Mouse (Mus musculus): ENCODE measurements around the gene Syce2. TPM values are rescaled to one million over a fixed set of nuclear protein-coding genes. Genes with fewer than 3 reads are reported as not detected.

Gene Syce2
- polyA plus RNA-seq, 1 experiment from 2014 or later = 16.4 TPM

DNA sequence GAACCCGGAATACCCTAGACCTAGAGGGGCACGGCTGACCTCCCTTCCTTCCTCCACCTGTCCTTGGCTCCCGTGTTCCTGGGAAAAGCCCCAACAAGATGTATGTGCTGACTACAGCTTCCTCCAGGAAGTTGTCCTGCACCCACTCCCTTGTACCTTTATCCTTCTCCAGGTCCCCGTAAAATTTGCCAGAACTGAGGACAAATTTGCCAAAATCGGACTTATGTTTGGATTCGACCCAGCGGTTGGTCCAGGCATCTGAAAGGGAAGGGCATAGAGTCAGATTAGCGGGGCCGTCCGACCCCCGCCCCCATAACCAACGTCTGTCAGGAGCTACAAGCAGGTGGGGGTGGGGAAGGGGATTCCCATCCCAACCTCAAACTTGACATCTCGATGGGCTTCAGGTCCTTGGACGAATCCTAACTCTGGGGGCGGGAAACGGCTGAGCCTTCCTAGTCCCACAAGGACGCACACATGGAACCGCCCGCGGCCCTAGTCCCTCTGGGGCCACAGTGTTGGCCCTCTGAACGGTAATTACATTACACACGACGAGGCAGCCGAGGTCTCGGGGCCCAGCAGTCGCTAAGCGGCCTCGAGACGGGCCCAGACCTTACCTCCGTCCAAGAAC lies 25.7 kb upstream of the Syce2 start:
- Histone ChIP-seq H3K9me3 (no peaks in the 10 kb centered on the region), H3K27ac (replicated peaks) (peak overlapping the region; percentile 92), H3K4me3 (peak overlapping the region; percentile 92), H3K27me3 (no peaks in the 10 kb centered on the region), H3K4me2 (peak overlapping the region; percentile 90), H3K36me3 (peaks cover 42% of the 10 kb centered on the region), H3K4me1 (replicated peaks) (peaks cover 42% of the 10 kb centered on the region), H3K9ac (peak overlapping the region; percentile 96)
- peak; percentile 36 for ATAC-seq (ENCODE audit: low read depth)
- WGBS = 0% methylated on average over 30 of the region's 30 CpGs

DNA sequence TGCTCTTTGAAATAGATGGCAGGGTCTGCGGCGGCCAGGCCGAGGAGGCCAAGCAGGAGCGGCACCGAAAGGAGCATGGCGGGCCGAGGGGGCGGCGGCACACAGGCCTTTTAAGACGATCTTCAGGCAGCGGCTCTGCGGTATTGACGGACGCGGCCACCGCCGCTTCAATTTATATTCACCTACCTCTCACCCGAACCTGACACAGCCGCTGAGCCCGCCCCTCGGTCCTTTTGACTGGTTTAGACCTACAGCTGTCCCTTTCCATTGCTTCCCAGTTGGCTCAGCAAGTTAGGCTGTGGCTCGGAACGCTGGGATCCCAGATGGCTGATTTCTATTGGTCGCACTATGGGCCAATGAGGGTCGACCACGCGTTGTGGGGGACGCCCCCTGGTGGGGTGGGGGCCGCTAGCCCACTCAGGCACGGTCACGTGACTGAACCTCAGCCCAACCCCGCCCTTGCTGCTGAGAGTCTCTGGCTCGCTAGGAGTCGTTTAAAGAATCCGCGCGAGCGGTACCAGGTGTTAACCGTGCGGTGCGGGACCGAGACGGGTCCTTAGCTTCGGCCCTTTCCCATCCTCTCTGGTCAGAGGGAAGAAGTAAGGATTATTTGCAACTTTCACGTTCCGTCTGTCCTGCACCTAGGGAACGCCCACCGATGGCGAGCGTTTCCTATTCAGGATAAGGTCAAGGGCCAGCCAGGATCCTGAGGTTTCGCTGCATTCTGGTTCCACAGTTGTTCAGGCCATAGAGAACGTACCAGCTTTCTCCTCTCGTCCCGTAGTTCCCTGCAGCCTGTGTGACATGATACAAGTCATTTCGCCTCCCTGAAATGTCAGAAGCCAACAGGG lies 25.0 kb upstream of the Syce2 start, which contains the start of gene Calr:
Gene Calr, minus strand, starts transcription at position 213 of the 851 bp plus-strand sequence.
- no peaks in the 10 kb centered on the region for H3K9me3 ChIP-seq
- peaks cover 42% of the 10 kb centered on the region for H3K4me1 ChIP-seq (replicated peaks)
- H3K27me3 ChIP-seq = no peaks in the 10 kb centered on the region
- peak; percentile 99 for ATAC-seq (ENCODE audit: low read depth)
- H3K4me3 ChIP-seq = peak within 1 kb of the TSS; percentile 92
- peak within 1 kb of the TSS; percentile 92 for H3K27ac ChIP-seq (replicated peaks)
- WGBS = under 1% methylated on average over 55 of the region's 55 CpGs
- H3K36me3 ChIP-seq = peaks cover 35% of the 10 kb centered on the region
- peak within 1 kb of the TSS; percentile 96 for H3K9ac ChIP-seq
- H3K4me2 ChIP-seq = peak within 1 kb of the TSS; percentile 90

DNA sequence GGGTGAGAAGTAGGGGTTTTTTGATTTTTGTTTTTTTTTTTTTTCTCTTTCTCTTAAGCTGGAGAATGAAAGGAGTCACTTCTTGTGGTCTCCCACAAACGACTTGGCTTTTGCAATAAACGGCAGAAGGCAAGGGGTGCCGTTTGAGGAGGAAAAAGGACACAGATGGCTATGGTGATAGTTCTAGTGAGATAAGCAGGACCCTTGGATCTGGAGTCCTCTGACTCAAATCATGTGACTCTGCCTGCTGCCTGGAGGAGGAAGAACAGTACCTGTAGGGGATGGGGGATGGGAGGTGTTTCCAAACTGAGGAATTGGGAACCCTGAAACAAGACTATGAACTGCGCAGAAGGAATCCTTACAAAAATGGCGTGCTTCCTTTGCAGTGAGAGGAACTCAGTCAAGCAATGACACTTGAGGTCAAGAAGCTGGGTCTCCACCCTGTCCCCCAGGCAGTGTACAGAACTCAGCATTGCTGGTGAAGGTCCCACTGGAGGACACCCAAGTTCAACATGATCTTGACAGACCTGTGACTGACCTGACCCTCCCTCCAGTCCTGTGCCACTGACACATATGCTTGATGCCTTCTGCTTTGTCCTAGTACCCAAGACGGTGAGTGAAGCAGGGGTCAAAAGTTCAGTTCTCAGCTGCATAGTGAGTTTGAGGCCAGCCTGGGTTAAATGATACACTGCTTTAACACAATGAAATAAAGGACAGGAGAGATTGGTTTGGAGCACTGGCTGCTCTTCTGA lies 24.1 kb upstream of the Syce2 start:
- Histone ChIP-seq H3K4me3 (peak overlapping the region; percentile 92), H3K4me1 (replicated peaks) (peaks cover 36% of the 10 kb centered on the region), H3K9ac (peak overlapping the region; percentile 79), H3K9me3 (no peaks in the 10 kb centered on the region), H3K36me3 (peaks cover 26% of the 10 kb centered on the region), H3K27ac (replicated peaks) (peak overlapping the region; percentile 87), H3K27me3 (no peaks in the 10 kb centered on the region), H3K4me2 (peak overlapping the region; percentile 74)
- 35% methylated on average over 6 of the region's 6 CpGs for WGBS
- no peak for ATAC-seq (ENCODE audit: low read depth)

DNA sequence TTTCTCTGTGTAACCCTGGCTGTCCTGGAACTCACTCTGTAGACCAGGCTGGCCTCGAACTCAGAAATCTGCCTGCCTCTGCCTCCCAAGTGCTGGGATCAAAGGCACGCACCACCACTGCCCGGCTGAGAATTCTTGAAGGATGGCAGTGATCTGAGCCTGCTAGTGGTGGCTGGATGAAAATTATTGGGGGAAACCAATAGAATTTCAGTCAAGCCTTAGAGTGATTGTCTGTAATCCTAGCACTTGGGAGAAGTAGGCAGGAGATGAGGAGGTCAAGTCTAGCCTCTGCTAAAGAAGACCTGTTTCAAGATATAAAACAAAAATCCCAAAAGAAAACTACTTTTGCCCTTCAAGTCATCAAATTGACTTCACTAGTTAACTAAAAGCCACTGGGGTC lies 15.5 kb upstream of the Syce2 start:
- WGBS = 98% methylated on average over 3 of the region's 3 CpGs
- Histone ChIP-seq H3K36me3 (peaks cover 24% of the 10 kb centered on the region), H3K4me1 (replicated peaks) (peaks cover 23% of the 10 kb centered on the region), H3K9ac (no peak overlapping the region), H3K4me3 (peak overlapping the region; percentile 90), H3K9me3 (no peaks in the 10 kb centered on the region), H3K4me2 (no peak overlapping the region), H3K27me3 (peaks cover 3% of the 10 kb centered on the region; the same call in 1 of the 2 replicates), H3K27ac (replicated peaks) (no peak overlapping the region)
- ATAC-seq (ENCODE audit: low read depth) = peak; percentile 28

DNA sequence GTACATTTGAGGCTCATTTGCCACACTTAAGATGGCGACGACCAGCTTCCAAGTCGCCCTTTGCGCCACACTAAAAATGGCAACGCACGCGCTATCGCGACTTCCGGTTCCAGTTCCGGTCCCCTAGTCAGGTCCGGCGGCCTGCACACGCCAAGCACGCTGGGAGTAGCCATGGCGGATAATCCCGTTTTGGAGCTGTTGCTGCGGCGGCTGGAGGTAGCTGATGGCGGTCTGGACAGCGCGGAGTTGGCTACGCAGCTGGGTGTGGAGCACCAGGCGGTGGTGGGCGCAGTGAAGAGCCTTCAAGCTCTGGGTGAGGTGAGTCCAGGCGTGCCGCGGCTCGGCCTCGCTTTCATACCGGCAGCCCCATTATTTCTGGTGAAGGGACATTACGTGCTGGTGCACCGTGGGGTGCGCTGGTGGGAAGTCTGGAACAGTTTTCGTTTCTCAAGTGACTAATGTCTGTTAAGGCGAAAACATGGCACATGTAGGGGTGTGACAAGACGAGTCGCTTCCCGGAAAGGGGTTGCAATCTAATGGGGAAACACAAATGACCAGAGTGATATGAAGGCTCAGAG lies 15.0 kb upstream of the Syce2 start, which contains the start of gene Farsa:
Gene Farsa, plus strand, starts transcription at position 126 of the 578 bp plus-strand sequence.
- Histone ChIP-seq H3K4me1 (replicated peaks) (peaks cover 23% of the 10 kb centered on the region), H3K36me3 (peaks cover 30% of the 10 kb centered on the region), H3K4me2 (peak within 1 kb of the TSS; percentile 97), H3K4me3 (peak within 1 kb of the TSS; percentile 90), H3K9ac (peak within 1 kb of the TSS; percentile 91), H3K27ac (replicated peaks) (peak within 1 kb of the TSS; percentile 79), H3K9me3 (no peaks in the 10 kb centered on the region), H3K27me3 (peaks cover 3% of the 10 kb centered on the region; the same call in 1 of the 2 replicates)
- WGBS = under 1% methylated on average over 39 of the region's 39 CpGs
- peak; percentile 93 for ATAC-seq (ENCODE audit: low read depth)

DNA sequence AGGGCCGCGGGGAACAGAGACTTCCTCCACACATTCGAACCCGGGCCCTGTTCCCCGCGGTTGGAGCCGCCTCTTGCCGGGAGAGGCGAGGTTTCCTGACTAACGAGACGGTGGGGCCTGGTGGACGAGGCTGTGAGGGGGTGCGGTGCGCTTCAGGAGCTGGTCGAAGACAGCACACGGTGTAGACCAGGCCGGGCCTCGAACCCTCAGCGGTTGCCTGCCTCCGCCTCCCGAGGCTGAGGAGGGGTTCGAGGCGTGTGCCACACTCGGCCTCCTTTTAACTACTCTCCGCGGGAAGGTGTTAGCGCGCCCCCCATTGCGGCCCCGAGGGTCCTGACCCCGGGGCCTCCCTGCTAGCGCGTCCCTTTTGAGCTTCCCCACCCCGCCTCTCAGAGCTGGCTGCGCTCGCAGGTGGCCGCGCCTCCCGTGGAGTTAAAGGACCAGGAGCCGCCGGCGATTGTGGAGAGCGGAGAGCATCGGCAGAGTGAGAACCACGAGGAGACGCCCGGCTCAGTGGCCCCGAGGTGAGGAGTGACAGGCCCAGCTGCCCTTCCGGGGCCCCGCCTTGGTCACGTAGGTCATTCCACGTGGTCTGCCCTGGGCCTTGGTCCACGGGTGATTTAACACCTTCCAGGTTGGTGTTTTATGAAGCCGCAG lies 526 bp downstream of the Syce2 start:
- H3K9ac ChIP-seq = peak overlapping the region; percentile 65
- peak; percentile 55 for ATAC-seq (ENCODE audit: low read depth)
- H3K36me3 ChIP-seq = peaks cover 31% of the 10 kb centered on the region
- peak overlapping the region; percentile 80 for H3K4me2 ChIP-seq
- peaks cover 11% of the 10 kb centered on the region for H3K4me1 ChIP-seq (replicated peaks)
- peaks cover 10% of the 10 kb centered on the region for H3K27me3 ChIP-seq
- peak overlapping the region; percentile 41 for H3K4me3 ChIP-seq
- H3K9me3 ChIP-seq = no peaks in the 10 kb centered on the region
- WGBS = 3% methylated on average over 54 of the region's 54 CpGs
- H3K27ac ChIP-seq (replicated peaks) = no peak overlapping the region

DNA sequence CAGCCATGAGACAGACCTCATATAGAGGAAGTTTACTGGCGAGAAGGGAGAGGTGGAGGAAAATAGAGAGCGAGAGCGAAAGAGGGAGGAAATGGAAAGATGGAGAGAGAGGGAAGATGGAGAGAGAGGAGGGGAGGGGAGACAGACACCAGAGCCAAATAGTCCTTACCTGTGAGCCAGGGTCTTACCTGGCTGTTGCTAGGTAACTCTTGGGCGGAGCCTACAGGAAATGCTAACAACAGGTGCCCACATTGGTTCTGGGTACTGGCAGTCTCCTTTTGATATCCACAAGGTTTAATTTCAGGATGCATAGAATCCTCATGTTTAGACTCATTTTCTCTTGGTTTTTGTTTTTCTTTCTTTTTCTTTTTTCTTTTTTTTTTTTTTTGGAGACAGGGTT lies 1.1 kb downstream of the Syce2 start:
- no peak for ATAC-seq (ENCODE audit: low read depth)
- Histone ChIP-seq H3K4me3 (peak overlapping the region; percentile 41; the same call in 1 of the 2 replicates), H3K4me1 (replicated peaks) (peaks cover 11% of the 10 kb centered on the region), H3K27me3 (peaks cover 10% of the 10 kb centered on the region), H3K27ac (replicated peaks) (no peak overlapping the region), H3K9me3 (no peaks in the 10 kb centered on the region), H3K9ac (no peak overlapping the region), H3K4me2 (peak overlapping the region; percentile 80), H3K36me3 (peaks cover 25% of the 10 kb centered on the region)
- WGBS = 62% methylated on average over 4 of the region's 4 CpGs

DNA sequence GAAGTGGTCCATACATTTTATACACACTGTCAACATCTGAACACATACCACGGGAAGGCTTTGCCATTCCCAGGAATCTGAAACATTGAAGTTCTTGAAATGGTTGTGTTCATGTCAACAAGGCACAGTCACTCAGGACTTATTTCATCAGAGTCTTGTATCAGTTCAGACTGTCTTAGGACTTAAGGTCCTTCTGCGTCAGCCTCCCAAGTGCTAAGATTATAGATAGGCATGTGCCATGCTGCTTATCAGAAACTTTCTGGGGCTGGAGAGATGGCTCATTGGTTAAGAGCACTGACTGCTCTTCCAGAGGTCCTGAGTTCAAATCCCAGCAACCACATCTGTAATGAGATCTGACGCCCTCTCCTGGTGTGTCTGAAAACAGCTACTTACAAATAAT lies 2.4 kb downstream of the Syce2 start:
- 91% methylated on average over 3 of the region's 3 CpGs for WGBS
- no peak for ATAC-seq (ENCODE audit: low read depth)
- H3K27ac ChIP-seq (replicated peaks) = no peak overlapping the region
- H3K4me2 ChIP-seq = no peak overlapping the region
- peaks cover 10% of the 10 kb centered on the region for H3K27me3 ChIP-seq
- no peak overlapping the region for H3K9ac ChIP-seq
- peaks cover 12% of the 10 kb centered on the region for H3K36me3 ChIP-seq
- H3K4me1 ChIP-seq (replicated peaks) = peaks cover 11% of the 10 kb centered on the region
- H3K9me3 ChIP-seq = no peaks in the 10 kb centered on the region
- no peak overlapping the region for H3K4me3 ChIP-seq

DNA sequence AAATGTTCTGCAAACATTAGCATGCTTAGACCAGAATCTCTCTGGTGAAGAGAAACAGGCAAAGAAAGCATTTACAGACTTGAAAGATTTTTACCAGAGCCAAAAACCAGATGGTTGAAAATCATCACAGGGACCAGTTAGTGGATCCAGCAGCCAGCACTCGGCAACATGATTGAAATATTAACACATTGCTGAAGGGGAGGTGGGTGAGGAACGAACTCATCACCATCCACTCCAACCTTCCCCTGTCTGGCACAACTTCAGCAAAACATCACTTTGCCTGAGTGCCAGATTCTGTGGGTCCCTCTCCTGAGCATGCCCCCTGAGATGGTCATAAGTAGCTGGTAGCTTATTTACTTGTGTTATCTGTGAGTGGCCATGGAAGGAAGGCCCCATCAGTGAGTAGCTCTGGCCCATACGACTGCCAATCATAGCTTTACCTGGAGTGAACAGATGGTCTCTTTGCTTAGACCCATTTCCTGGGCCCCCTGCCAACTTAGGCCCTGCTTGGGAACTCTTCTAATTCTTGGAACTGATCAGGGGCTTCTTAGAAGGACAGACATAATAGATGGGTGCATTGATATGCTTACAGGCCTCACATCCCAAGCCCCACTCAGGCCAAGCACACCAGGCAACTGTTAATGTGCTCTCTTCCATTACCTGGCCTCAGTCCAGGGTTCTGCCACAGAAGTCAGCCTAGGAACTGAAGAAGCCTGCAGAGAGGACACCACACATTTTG lies 5.6 kb downstream of the Syce2 start:
- Histone ChIP-seq H3K4me1 (replicated peaks) (peaks cover 4% of the 10 kb centered on the region), H3K4me3 (no peak overlapping the region), H3K4me2 (no peak overlapping the region), H3K9me3 (no peaks in the 10 kb centered on the region), H3K36me3 (no peaks in the 10 kb centered on the region), H3K27me3 (peaks cover 6% of the 10 kb centered on the region), H3K9ac (no peak overlapping the region), H3K27ac (replicated peaks) (no peak overlapping the region)
- no peak for ATAC-seq (ENCODE audit: low read depth)
- 82% methylated on average over 3 of the region's 3 CpGs for WGBS

DNA sequence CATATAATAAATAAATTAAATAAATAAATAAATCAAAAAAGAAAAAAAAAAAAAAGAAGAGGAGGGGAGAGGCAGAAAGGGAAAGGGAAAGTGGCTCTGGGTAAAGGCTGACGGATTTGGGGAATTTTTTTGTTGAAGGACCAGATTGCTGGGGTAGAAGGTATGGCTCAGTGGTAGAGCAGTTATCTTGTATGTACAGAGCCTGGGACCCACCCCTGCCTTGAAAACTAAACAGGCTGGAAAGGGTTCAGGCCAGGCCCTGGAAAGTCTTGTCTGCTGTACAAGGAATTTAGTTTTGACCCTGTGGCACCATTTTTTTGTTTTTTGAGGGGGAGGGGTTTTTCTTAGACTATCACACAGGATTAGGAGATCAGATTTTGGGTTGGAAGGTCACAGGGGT lies 7.0 kb downstream of the Syce2 start:
- H3K36me3 ChIP-seq = no peaks in the 10 kb centered on the region
- no peak overlapping the region for H3K4me2 ChIP-seq
- no peaks in the 10 kb centered on the region for H3K27me3 ChIP-seq
- ATAC-seq (ENCODE audit: low read depth) = no peak
- no peak overlapping the region for H3K9ac ChIP-seq
- no peaks in the 10 kb centered on the region for H3K4me1 ChIP-seq (replicated peaks)
- 89% methylated on average over 1 of the region's 1 CpGs for WGBS
- H3K27ac ChIP-seq (replicated peaks) = no peak overlapping the region
- H3K9me3 ChIP-seq = no peaks in the 10 kb centered on the region
- H3K4me3 ChIP-seq = no peak overlapping the region

DNA sequence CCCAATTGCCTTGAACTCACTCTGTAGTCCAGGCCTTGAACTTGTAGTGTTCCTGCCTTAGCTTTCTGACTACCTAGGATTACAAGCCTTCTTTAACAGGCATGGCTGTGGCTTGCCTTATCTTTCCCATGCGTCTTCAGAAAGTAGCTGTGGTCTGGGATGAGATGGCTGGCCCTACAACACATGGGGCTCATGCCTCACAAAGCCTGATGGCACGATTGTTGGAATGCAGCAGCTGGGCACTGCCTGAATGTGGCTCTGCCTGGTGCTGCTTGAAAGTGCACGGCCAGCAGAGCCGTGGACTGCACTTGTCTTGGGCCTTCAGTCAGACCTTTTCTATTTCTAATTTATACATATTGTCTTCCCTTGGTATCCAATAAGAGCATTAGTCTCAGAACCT lies 12.8 kb downstream of the Syce2 start:
- Histone ChIP-seq H3K27ac (replicated peaks) (no peak overlapping the region), H3K9ac (no peak overlapping the region), H3K27me3 (no peaks in the 10 kb centered on the region), H3K36me3 (peaks cover 43% of the 10 kb centered on the region), H3K4me2 (no peak overlapping the region), H3K9me3 (no peaks in the 10 kb centered on the region), H3K4me1 (replicated peaks) (no peaks in the 10 kb centered on the region), H3K4me3 (no peak overlapping the region)
- WGBS = 86% methylated on average over 4 of the region's 4 CpGs
- ATAC-seq (ENCODE audit: low read depth) = no peak
